ENCODE assay signal across 9 mouse cellular contexts in genomic region chr19:44519152-44519551, GRCm38 (mm10). TPM values are rescaled to one million over a fixed set of nuclear protein-coding genes. Genes with fewer than 3 reads are reported as not detected.
DNase-seq lines count a peak whose midpoint lies in the region; ATAC-seq and TF ChIP-seq lines count a peak whose summit lies in the region.
"Had no signal": no experiment of that assay in that cellular context is flagged by ENCODE, and none has a peak within 500 bp of the region (broad histone marks: within the 10 kb centered on the region; RNA-seq: fewer than 3 reads in every experiment).

No protein-coding gene starts in this region.

- no peaks in the 10 kb centered on the region for H3K4me1 ChIP-seq in heart, adult 2 months (ENCODE audit: control insufficient read depth, insufficient read depth, low read length)
- H3K4me1 ChIP-seq in heart, embryonic 10.5 days: 0 out of 2 replicates have a peak, but pooled peaks cover 7% of the 10 kb centered on the region
- no peaks in the 10 kb centered on the region for H3K4me1 ChIP-seq in MEL (ENCODE audit: control insufficient read depth in 1 of 2, insufficient read depth in 2 of 2, low read length in 2 of 2)
- H3K4me1 ChIP-seq in lung, embryonic 16.5 days (replicated peaks; ENCODE audit: control insufficient read depth, insufficient read depth, low read length): peaks cover 24% of the 10 kb centered on the region

- no peak overlapping the region for H3K9ac ChIP-seq in heart, adult 2 months (ENCODE audit: low read depth, low read length)
- no peak overlapping the region for H3K9ac ChIP-seq in MEL (ENCODE audit: control insufficient read depth, low read depth, low read length, poor library complexity, severe bottlenecking)
- H3K9ac ChIP-seq in lung, embryonic 16.5 days (ENCODE audit: low read length): no peak overlapping the region

- H3K27ac ChIP-seq in heart, adult 2 months: no peak overlapping the region
- H3K27ac ChIP-seq in heart, embryonic 10.5 days: no peak overlapping the region
- H3K27ac ChIP-seq in MEL (ENCODE audit: control insufficient read depth, low read depth, low read length): no peak overlapping the region
- no peak overlapping the region for H3K27ac ChIP-seq in lung, embryonic 16.5 days (ENCODE audit: low read length)
- H3K27ac ChIP-seq: macrophage had no signal

- TF ChIP-seq CTCF in heart, adult 2 months (IDR thresholded peaks at IDR 0.05): peak; percentile 48
- TF ChIP-seq CTCF in MEL (IDR thresholded peaks at IDR 0.05 in 2 of 3, conservative IDR thresholded peaks at IDR 0.05 in 1 of 3; ENCODE audit: control insufficient read depth in 1 of 3, insufficient read depth in 1 of 3, low read depth in 2 of 3, low read length in 3 of 3, poor library complexity in 1 of 3, severe bottlenecking in 1 of 3): peak in 2 of 3 experiments; percentile 32 to 38; a peak in 4 of 6 replicates

- H3K27me3 ChIP-seq in heart, adult 2 months (ENCODE audit: control insufficient read depth, insufficient read depth, low read length): no peaks in the 10 kb centered on the region
- peaks cover 75% of the 10 kb centered on the region for H3K27me3 ChIP-seq in heart, embryonic 10.5 days (ENCODE audit: insufficient read depth, poor library complexity, severe bottlenecking)
- H3K27me3 ChIP-seq in MEL (ENCODE audit: control insufficient read depth in 1 of 2, insufficient read depth in 2 of 2, low read length in 2 of 2): no peaks in the 10 kb centered on the region; a peak in 1 of 4 replicates
- H3K27me3 ChIP-seq in lung, embryonic 16.5 days (ENCODE audit: control insufficient read depth, insufficient read depth, low read depth, low read length): 0 out of 2 replicates have a peak, but pooled peaks cover 6% of the 10 kb centered on the region

- H3K4me3 ChIP-seq in heart, adult 2 months: no peak overlapping the region
- no peak overlapping the region for H3K4me3 ChIP-seq in heart, embryonic 10.5 days
- H3K4me3 ChIP-seq in MEL (ENCODE audit: control insufficient read depth in 1 of 2, insufficient read depth in 1 of 2, low read depth in 2 of 2, low read length in 2 of 2): no peak overlapping the region
- H3K4me3 ChIP-seq in lung, embryonic 16.5 days (ENCODE audit: low read length): no peak overlapping the region

- H3K9me3 ChIP-seq in heart, embryonic 10.5 days: no peaks in the 10 kb centered on the region
- no peaks in the 10 kb centered on the region for H3K9me3 ChIP-seq in MEL (replicated peaks; ENCODE audit: insufficient read depth, low read length)
- H3K9me3 ChIP-seq in lung, embryonic 16.5 days (ENCODE audit: control insufficient read depth, low read length): no peaks in the 10 kb centered on the region

- TF ChIP-seq EP300 in heart, adult 2 months (IDR thresholded peaks at IDR 0.05; ENCODE audit: insufficient read depth, low read depth, low read length): peak; percentile 62; the same call in 1 of the 2 replicates
- TF ChIP-seq EP300 in MEL (IDR thresholded peaks at IDR 0.05; ENCODE audit: low read depth in 1 of 2, low read length in 2 of 2): no peak

- 29% methylated on average over 7 of the region's 7 CpGs for WGBS in heart, adult 2 months
- WGBS in heart, embryonic 10.5 days: 35% methylated on average over 7 of the region's 7 CpGs
- WGBS in lung, embryonic 16.5 days: 31% methylated on average over 7 of the region's 7 CpGs

- H3K4me2 ChIP-seq in lung, embryonic 16.5 days (ENCODE audit: low read depth, low read length): no peak overlapping the region

- DNase-seq in heart, adult 2 months: peak; percentile 77 to 78
- DNase-seq in heart, embryonic 10.5 days (ENCODE audit: low spot score): no peak
- DNase-seq in MEL (ENCODE audit: low read depth, low spot score): no peak
- DNase-seq in heart, postnatal 10 days: peak; percentile 77 to 80
- no peak for DNase-seq in frontal cortex, postnatal 14 days (ENCODE audit: low spot score in 2 of 2)
- DNase-seq in spleen, adult 18-20 months: no peak
- no peak for DNase-seq in T-cell, adult 2 months (ENCODE audit: low spot score)

- no peak for TF ChIP-seq RAD21 in MEL (IDR thresholded peaks at IDR 0.05; ENCODE audit: low read depth, low read length)

- intact Hi-C loops in heart, adult 2 months (cut with DNase I): no loop called here
- intact Hi-C loops in heart, postnatal 10 days (cut with DNase I): no loop called here

- ATAC-seq in lung, embryonic 16.5 days (ENCODE audit: low read depth): peak; percentile 91

- H3K79me2 ChIP-seq in heart, adult 2 months (replicated peaks; ENCODE audit: control insufficient read depth, insufficient read depth, low read length): no peaks in the 10 kb centered on the region
- H3K79me2 ChIP-seq in MEL (ENCODE audit: control insufficient read depth, insufficient read depth, low read length, poor library complexity): no peaks in the 10 kb centered on the region

- H3K36me3 ChIP-seq in heart, adult 2 months (ENCODE audit: control insufficient read depth, insufficient read depth, low read length): no peaks in the 10 kb centered on the region
- H3K36me3 ChIP-seq in heart, embryonic 10.5 days: no peaks in the 10 kb centered on the region
- no peaks in the 10 kb centered on the region for H3K36me3 ChIP-seq in MEL (ENCODE audit: control insufficient read depth in 1 of 2, insufficient read depth in 2 of 2, low read length in 2 of 2)
- H3K36me3 ChIP-seq in lung, embryonic 16.5 days (ENCODE audit: control insufficient read depth, insufficient read depth, low read length): no peaks in the 10 kb centered on the region

- TF ChIP-seq POLR2A in heart, adult 2 months (IDR thresholded peaks at IDR 0.05; ENCODE audit: insufficient read depth, low read depth, low read length): no peak
- no peak for TF ChIP-seq POLR2A in MEL (IDR thresholded peaks at IDR 0.05; ENCODE audit: control insufficient read depth in 1 of 2, insufficient read depth in 1 of 2, low read depth in 1 of 2, low read length in 2 of 2, poor library complexity in 1 of 2)

TF ChIP-seq in MEL, 35 proteins besides CTCF, POLR2A, EP300 and RAD21 (continues in another document):
- TF ChIP-seq RCOR1 (IDR thresholded peaks at IDR 0.05; ENCODE audit: low read depth, low read length) (no peak), GATA1 (IDR thresholded peaks at IDR 0.05; ENCODE audit: low read depth, low read length) (no peak), NELFE (IDR thresholded peaks at IDR 0.05; ENCODE audit: low read depth, low read length) (no peak), ZNF384 (IDR thresholded peaks at IDR 0.05; ENCODE audit: low read depth, low read length) (no peak), MAZ (IDR thresholded peaks at IDR 0.05; ENCODE audit: low read depth, low read length) (no peak), USF1 (IDR thresholded peaks at IDR 0.05; ENCODE audit: low read depth, low read length) (no peak), POLR2AphosphoS2 (IDR thresholded peaks at IDR 0.05; ENCODE audit: low read length) (no peak), MAX (IDR thresholded peaks at IDR 0.05; ENCODE audit: low read length) (no peak), ZMIZ1 (IDR thresholded peaks at IDR 0.05; ENCODE audit: low read depth, low read length) (no peak)

RNA-seq across cellular contexts. Expression of gene Wnt8b, which starts 25.9 kb away (rescaled TPM):
- total RNA-seq in heart, adult 2 months (2021): not detected
- not detected in 2 replicates for polyA plus RNA-seq in heart, adult 2 months (2012; rRNA removed)
- polyA plus RNA-seq in heart, embryonic 10.5 days (2016; fragmentation: Nextera tagmentation; extraction: Ambion mirVana): not detected in 2 replicates
- not detected in 2 replicates for total RNA-seq in MEL (2012; rRNA removed)
- not detected for polyA plus RNA-seq in MEL (2012; ENCODE audit: insufficient read depth in 1 of 2, insufficient read length in 2 of 2, low read depth in 1 of 2, low replicate concordance in 2 of 2, missing spikeins in 1 of 2)
- total RNA-seq in heart, postnatal 10 days (2021): not detected
- polyA plus RNA-seq in lung, embryonic 16.5 days (2015; fragmentation: Nextera tagmentation; extraction: Ambion mirVana): not detected in 2 replicates
- polyA plus RNA-seq: macrophage had no signal

RNA-seq across cellular contexts. Expression of gene Sec31b, which starts 26.5 kb away (rescaled TPM):
- 10 to 100 TPM in 1 of 2 experiments, 1 to 10 TPM in 1; 8.4 to 10.5 TPM for total RNA-seq in heart, adult 2 months (2021)
- 16.9 and 18.5 TPM in 2 replicates for polyA plus RNA-seq in heart, adult 2 months (2012; rRNA removed)
- polyA plus RNA-seq in heart, embryonic 10.5 days (2016; fragmentation: Nextera tagmentation; extraction: Ambion mirVana): 1.0 and 1.9 TPM in 2 replicates
- 0.12 and 0.29 TPM in 2 replicates for total RNA-seq in MEL (2012; rRNA removed)
- 1 to 10 TPM in 1 of 2 experiments, not detected in 1; 1.2 TPM for polyA plus RNA-seq in MEL (2012; ENCODE audit: insufficient read depth in 1 of 2, insufficient read length in 2 of 2, low read depth in 1 of 2, low replicate concordance in 2 of 2, missing spikeins in 1 of 2)
- total RNA-seq in heart, postnatal 10 days (2021): 1 to 10 TPM; 4.5 to 4.7 TPM
- 0.64 and 0.84 TPM in 2 replicates for polyA plus RNA-seq in lung, embryonic 16.5 days (2015; fragmentation: Nextera tagmentation; extraction: Ambion mirVana)

RNA-seq across cellular contexts. Expression of gene Gm20538, which starts 33.5 kb away (rescaled TPM):
- total RNA-seq in heart, adult 2 months (2021): not detected
- polyA plus RNA-seq in heart, adult 2 months (2012; rRNA removed): not detected in 2 replicates
- not detected in 2 replicates for polyA plus RNA-seq in heart, embryonic 10.5 days (2016; fragmentation: Nextera tagmentation; extraction: Ambion mirVana)
- not detected in 2 replicates for total RNA-seq in MEL (2012; rRNA removed)
- not detected for polyA plus RNA-seq in MEL (2012; ENCODE audit: insufficient read depth in 1 of 2, insufficient read length in 2 of 2, low read depth in 1 of 2, low replicate concordance in 2 of 2, missing spikeins in 1 of 2)
- total RNA-seq in heart, postnatal 10 days (2021): not detected
- polyA plus RNA-seq in lung, embryonic 16.5 days (2015; fragmentation: Nextera tagmentation; extraction: Ambion mirVana): 1.6 TPM in 1 of 2 replicates, not detected in the other
- polyA plus RNA-seq: macrophage had no signal

RNA-seq across cellular contexts. Expression of gene Ndufb8, which starts 36.1 kb away (rescaled TPM):
- 1,000 to 10,000 TPM; 1,693 to 1,987 TPM for total RNA-seq in heart, adult 2 months (2021)
- polyA plus RNA-seq in heart, adult 2 months (2012; rRNA removed): 2,415 and 3,048 TPM in 2 replicates
- polyA plus RNA-seq in heart, embryonic 10.5 days (2016; fragmentation: Nextera tagmentation; extraction: Ambion mirVana): 861 and 988 TPM in 2 replicates
- 685 and 725 TPM in 2 replicates for total RNA-seq in MEL (2012; rRNA removed)
- 1,000 to 10,000 TPM in 1 of 2 experiments, 100 to 1,000 TPM in 1; 592 to 1,203 TPM for polyA plus RNA-seq in MEL (2012; ENCODE audit: insufficient read depth in 1 of 2, insufficient read length in 2 of 2, low read depth in 1 of 2, low replicate concordance in 2 of 2, missing spikeins in 1 of 2)
- total RNA-seq in heart, postnatal 10 days (2021): 1,000 to 10,000 TPM; 1,469 to 1,488 TPM
- 480 and 515 TPM in 2 replicates for polyA plus RNA-seq in lung, embryonic 16.5 days (2015; fragmentation: Nextera tagmentation; extraction: Ambion mirVana)

RNA-seq across cellular contexts. Expression of gene Hif1an, which starts 43.5 kb away (rescaled TPM):
- total RNA-seq in heart, adult 2 months (2021): 10 to 100 TPM; 51.1 to 55.5 TPM
- polyA plus RNA-seq in heart, adult 2 months (2012; rRNA removed): 23.6 and 49.8 TPM in 2 replicates
- 35.4 and 43.6 TPM in 2 replicates for polyA plus RNA-seq in heart, embryonic 10.5 days (2016; fragmentation: Nextera tagmentation; extraction: Ambion mirVana)
- total RNA-seq in MEL (2012; rRNA removed): 16.3 and 16.9 TPM in 2 replicates
- polyA plus RNA-seq in MEL (2012; ENCODE audit: insufficient read depth in 1 of 2, insufficient read length in 2 of 2, low read depth in 1 of 2, low replicate concordance in 2 of 2, missing spikeins in 1 of 2): 10 to 100 TPM; 36.1 to 54.5 TPM
- 10 to 100 TPM; 45.6 to 54.0 TPM for total RNA-seq in heart, postnatal 10 days (2021)
- polyA plus RNA-seq in lung, embryonic 16.5 days (2015; fragmentation: Nextera tagmentation; extraction: Ambion mirVana): 29.4 and 31.1 TPM in 2 replicates

Comparison
In these comparisons a context has a peak if more than half of its experiments do, and no peak if none do; other contexts are left out.
1. DNase-seq: peak in heart, adult 2 months (2 of 2) and heart, postnatal 10 days (2 of 2); none in heart, embryonic 10.5 days (single experiment), MEL (single experiment), frontal cortex, postnatal 14 days (0 of 2), spleen, adult 18-20 months (0 of 2) and T-cell, adult 2 months (single experiment).